Mouse (Mus musculus): ENCODE results near the gene Trmt13. TPM values are rescaled to one million over a fixed set of nuclear protein-coding genes. Genes with fewer than 3 reads are reported as not detected.
"Not testable (repeated sequence)": the region's sequence is repeated elsewhere in the genome, so short reads cannot be mapped to it uniquely, and the experiment has no call there.

The Trmt13 gene
- 10 to 100 TPM; 18.4 to 26.2 (median 20.4) TPM for total RNA-seq (2022)

- DNase-seq (ENCODE audit: low spot score in 2 of 2), result peak; percentile 48 to 50
Observed at GRCm38 (mm10) chr3:116614295-116614892, at the start of gene Trmt13. Gene Trmt13 (minus strand): TSS chr3:116614587.

DNA sequence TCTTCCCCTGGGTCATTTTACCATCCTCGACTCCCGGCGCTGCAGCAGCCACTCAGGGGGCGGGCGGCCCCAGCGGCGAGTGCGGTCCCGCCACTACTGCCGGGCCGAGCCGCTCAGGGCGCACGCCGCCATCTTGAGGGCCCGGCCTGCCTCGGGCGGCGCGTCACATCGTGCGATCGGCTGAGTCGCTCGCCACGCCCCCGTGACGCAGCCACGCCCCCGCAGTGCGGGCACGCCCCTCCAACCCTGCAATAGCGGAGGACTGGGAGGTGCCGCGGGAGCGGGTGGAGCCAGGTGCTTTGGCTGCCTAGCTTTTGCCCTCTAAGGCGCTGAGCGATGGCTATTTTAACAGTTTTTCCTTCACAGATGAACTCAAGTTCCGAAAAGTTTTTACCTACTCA lies 48.1 kb upstream of the Trmt13 start, which contains the start of gene Mfsd14a:
Mfsd14a (minus strand) TSS at position 215 of the 401 bp plus-strand sequence.
- DNase-seq (ENCODE audit: low spot score in 2 of 2), result peak; percentile 95 to 96

DNA sequence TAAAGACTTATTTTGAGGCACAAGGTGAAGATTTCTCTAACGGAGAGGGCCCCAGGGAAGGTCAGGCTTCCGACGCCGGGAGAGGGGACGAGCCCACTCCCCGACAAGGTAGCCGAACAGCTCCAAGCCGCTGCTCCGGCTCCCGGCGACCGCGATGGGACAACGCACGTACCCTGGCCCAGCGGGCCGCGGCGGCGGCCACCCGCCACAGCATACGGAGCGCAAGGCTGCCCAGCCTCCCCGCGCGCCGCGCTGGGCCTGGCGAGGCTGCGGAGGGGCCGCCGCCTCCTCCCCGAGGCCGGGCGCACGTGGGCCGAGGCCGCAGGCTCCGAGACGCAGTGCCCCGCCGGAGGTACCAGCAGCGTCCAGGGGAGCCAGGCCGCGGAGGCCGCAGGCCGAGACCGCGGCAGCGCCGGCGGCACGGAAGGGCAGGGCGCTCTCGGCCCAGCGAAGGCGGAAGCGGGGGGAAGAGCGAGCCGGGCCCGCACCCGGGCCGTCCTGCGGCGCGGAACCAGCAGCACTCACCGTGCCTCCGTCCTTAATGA lies 47.6 kb upstream of the Trmt13 start:
- DNase-seq (ENCODE audit: low spot score in 2 of 2), result peak in 1 of 2 experiments; percentile 32

DNA sequence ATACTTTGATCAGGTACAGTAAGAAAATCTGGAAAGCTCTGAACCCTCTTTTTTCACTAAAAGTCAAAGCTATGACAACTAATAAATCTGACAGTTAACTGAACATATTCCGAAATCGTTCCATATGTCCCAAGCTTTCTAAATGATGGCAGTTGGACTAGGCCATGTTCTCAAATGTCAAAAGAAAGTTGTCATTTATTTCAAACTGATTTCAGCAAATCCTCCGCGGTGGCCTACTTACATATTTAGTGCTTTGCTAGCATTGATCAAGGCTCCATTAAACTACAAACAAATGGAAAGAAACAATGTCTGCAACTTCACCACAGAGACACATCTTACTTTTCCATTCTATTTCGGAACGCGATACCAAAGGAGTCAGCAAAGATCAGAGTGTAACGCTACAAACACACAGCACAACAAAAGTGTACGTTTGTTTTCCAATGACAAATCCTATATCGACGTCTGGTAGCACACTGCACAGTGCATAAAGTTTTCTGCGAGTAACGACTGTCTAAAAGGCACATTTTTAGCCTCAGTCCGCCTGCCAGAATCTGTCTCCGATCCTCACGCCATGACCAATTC lies 47.0 kb upstream of the Trmt13 start:
- no peak for DNase-seq (ENCODE audit: low spot score in 2 of 2)

DNA sequence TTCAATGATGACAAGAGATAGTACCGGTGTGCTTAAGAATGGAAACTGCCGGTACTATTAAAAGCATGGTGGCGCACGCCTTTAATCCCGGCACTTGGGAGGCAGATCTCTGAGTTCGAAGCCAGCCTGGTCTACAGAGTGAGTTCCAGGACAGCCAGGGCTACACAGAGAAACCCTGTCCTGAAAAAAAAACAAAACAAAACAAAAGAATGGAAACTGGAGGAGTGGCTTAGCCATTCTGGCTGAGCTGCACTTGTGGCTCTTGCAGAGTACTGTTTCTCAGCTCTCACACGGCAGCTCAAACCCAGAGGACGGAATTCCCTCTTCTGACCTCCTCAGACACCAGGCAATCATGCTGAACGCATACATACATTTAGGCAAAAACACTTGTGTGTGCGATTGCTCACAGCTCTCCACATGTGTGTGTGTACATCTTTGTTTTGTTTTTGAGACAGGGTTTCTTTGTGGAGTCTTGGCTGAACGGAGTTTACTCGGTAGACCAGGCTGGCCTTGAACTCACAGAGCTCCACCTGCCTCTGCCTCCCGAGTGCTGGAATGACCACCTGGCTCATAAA lies 45.6 kb upstream of the Trmt13 start:
- no peak for DNase-seq (ENCODE audit: low spot score in 2 of 2)

DNA sequence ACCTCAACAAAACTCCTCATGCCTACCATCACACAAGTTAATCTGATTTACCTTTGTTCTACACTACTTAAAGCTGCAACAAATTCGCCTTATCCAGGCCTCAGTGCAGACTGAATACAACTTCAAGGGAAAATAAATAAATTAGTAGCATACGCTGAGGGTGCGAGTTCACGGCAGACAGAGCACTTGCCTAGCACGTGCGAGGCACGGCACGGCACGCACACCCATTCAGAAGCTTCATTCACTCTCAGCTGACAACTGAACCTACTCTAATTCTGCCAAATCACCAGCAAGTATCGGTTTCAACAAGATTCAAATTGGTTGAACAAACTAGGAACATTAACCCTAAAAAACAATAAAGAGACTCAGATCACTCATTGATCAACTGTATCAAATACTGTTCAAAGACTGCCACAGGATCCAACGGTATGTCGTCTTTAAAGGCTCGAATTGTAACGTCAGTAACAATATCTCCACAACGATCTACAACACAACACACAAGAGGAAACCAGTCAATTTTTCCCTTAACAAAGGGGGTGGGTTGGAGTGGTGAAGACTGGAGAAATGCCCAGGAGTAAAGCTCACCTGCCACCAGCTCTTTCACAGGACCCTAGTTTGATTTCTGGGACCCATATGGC lies 44.7 kb upstream of the Trmt13 start:
- no peak for DNase-seq (ENCODE audit: low spot score in 2 of 2)

- DNase-seq (ENCODE audit: low spot score in 2 of 2), result no peak
Observed at GRCm38 (mm10) chr3:116656184-116656965, 42.0 kb upstream of the Trmt13 start.

DNA sequence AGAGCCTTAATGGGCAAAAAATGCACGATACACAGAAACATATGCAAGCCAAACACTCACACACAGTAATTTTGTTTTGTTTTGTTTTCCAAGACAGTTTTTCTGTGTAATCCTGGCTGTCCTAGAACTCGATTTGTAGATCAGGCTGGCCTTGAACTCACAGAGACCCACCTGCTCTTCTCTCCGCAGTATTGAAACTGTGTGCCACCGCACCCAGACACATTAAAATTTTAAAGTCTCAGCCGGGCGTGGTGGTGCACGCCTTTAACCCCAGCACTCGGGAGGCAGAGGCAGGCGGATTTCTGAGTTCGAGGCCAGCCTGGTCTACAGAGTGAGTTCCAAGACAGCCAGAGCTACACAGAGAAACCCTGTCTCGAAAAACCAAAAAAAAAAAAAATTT lies 39.7 kb upstream of the Trmt13 start:
- DNase-seq (ENCODE audit: low spot score in 2 of 2), result not testable (repeated sequence)

DNA sequence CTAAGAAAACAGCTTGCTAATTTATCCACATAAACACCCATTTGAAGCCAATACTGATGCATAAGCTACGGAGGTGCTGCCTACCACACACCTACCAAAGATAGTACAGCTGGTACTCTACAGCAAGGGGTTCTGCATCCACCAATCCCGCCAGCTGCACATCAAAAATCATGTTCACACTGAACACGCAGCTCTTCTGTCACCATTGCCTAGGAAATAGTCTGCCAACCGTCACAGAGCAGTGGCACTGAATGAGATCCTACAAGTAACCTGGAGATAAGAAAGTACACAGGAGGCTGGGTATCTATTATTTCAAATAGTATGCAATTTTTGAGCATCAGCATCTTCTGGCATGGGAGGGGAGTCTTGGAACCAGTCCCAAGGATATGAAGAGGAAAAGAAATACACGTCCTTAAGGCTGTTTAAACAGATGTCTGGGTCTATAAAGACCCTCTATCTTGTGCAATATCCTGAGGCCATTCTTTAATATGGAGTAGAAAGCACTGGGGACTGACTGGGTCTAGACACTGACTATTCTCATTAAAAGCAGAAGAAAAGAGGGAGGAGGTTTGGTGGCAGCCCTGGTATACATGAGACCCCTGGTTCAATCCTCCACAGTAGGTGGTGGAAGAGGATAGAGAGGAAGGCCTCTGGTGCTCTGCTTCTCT lies 39.0 kb upstream of the Trmt13 start:
- no peak for DNase-seq (ENCODE audit: low spot score in 2 of 2)

- no peak for DNase-seq (ENCODE audit: low spot score in 2 of 2)
Observed at GRCm38 (mm10) chr3:116652033-116652446, 37.7 kb upstream of the Trmt13 start.

DNA sequence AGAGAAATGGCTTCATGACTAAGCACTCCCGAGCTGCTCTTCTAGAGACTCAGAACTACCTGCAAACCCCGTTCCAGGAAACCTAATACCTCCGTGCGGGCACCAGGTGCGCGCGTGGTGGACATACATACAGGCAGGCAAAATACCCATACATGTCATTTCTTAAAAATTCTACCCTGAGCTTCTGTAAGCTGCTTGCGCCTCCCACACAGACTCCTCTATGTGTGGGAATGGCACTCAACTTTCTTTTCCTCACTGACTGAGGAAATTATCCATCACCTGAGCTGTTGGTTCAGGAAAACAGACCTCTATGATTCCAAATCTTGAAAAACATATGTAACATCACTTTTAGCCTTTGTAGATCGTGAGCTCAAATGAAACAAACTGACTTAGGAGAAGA lies 36.3 kb upstream of the Trmt13 start:
- DNase-seq (ENCODE audit: low spot score in 2 of 2), result no peak

DNA sequence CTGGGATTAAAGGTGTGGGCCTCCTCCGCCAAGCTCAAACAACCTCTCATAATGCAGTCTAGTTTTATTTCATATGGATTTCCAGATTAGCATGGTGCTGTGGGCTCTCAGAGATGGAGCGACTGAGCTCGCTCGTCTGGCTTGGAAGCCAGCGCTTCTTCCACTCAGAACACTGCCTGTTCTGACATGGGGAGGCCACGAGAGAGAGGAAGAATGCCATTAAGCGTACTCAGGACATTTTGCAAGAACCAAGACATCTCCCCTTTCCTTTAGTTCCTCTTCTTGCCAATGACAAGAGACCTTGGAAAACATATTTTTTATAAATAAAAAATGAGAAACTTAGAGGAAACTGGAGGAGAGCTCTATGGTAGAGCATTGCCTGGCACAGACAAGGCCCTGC lies 34.4 kb upstream of the Trmt13 start:
- DNase-seq (ENCODE audit: low spot score in 2 of 2), result no peak

- DNase-seq (ENCODE audit: low spot score in 2 of 2), result no peak
Observed at GRCm38 (mm10) chr3:116646387-116646786, 32.0 kb upstream of the Trmt13 start.

- no peak for DNase-seq (ENCODE audit: low spot score in 2 of 2)
Observed at GRCm38 (mm10) chr3:116642373-116642772, 28.0 kb upstream of the Trmt13 start.

DNA sequence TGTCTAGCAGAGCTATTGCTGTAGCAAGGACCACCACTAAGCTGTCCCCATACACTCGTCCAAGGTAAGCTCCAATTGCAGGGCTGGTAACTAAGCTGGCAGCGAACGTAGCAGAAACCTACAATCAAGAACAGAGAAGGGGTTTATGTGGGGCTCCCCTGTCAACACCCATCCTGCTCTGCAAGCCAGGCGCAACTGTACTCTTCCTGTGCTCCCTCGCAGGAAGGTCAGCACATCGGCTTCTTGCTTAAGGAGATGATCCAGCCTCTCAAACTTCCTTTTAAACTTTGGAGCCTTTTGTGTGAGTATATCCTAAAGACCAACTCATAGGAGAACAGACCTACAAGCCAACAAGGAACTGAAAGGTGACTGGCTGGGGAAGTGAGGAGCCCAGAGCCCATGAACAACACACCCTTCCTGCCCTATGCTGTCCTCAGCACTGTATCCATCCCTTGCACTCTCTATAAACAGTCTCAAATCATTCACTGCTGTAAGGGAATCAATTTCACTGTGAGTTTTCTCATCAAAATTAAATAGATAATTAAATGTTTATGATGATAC lies 27.5 kb upstream of the Trmt13 start:
- DNase-seq (ENCODE audit: low spot score in 2 of 2), result no peak

- DNase-seq (ENCODE audit: low spot score in 2 of 2), result no peak
Observed at GRCm38 (mm10) chr3:116640024-116640423, 25.6 kb upstream of the Trmt13 start.

- DNase-seq (ENCODE audit: low spot score in 2 of 2), result no peak
Observed at GRCm38 (mm10) chr3:116638572-116638971, 24.2 kb upstream of the Trmt13 start.

GRCm38 (mm10) chr3:116637693-116638476 lies 23.5 kb upstream of the Trmt13 start:
- no peak for DNase-seq (ENCODE audit: low spot score in 2 of 2)

DNA sequence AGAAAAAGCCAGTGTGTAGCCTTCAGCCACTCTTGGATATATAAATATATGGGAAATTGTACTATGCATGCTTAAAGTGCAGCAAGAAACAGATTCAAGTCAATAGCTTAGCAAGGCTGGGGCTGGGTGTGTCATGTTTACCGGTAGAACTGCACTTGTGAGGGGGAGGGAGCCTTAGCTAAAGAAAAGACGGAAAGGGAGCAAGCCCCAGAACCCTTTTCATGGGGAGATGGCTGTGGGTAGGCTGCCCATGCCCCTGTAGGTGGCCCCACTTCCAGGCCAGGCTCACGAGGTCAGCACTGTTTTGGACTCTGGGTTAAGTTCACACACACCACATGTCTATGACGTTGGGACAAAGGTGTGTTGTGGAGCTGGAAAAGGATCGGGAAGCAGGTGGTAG lies 21.4 kb upstream of the Trmt13 start:
- DNase-seq (ENCODE audit: low spot score in 2 of 2), result no peak

DNA sequence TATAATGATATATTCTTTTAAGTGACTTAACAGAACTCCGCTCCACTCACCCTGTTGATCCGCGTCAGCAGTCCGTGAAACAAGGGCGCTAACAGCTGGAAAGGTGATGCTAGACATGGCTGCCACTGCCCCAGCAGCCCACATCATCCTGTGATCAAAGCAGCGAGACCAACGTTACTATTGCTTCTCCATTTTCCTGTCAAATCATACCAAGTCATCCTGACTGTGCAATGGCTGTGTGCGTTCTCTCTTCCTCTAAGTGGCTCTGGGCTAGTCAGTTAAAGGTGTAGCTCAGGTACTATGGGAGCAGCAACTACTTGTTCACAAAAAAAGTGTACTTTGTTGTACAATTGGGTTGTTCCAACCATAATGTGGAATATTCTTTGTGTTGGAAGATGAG lies 20.5 kb upstream of the Trmt13 start:
- no peak for DNase-seq (ENCODE audit: low spot score in 2 of 2)

All from layer of hippocampus, adult 8-10 months (tissue).